Mouse (Mus musculus) splenic B cell, adult 2 months (primary cell): ENCODE results near the gene Slc25a22.

Experiments used
- DNase-seq: peaks from one replicate; pipeline ENCODE4 v3.0.0-alpha.2; 2011; ENCODE audit warnings: low read depth, low spot score
- H3K27me3 ChIP-seq: 2 replicates; pipeline ENCODE4 v1.6.1; 2012; ENCODE audit warnings: mild to moderate bottlenecking, low read length, moderate library complexity, mixed read lengths; ENCODE audit not compliant: control insufficient read depth, poor library complexity, insufficient read depth, severe bottlenecking
- H3K36me3 ChIP-seq: 2 replicates; pipeline ENCODE4 v1.6.1; 2012; ENCODE audit warnings: mild to moderate bottlenecking, low read length, moderate library complexity, mixed read lengths; ENCODE audit not compliant: control insufficient read depth, poor library complexity, insufficient read depth, severe bottlenecking

Slc25a22 gene

GRCm38 (mm10) chr7:141437178-141438120 lies at the start of gene Slc25a22:
Gene Slc25a22, minus strand, starts transcription at chr7:141437892.
- peak; percentile 81 for DNase-seq
- Histone ChIP-seq H3K27me3 (no peaks in the 10 kb centered on the region), H3K36me3 (peaks cover 1% of the 10 kb centered on the region)

- Histone ChIP-seq H3K36me3 (no peaks in the 10 kb centered on the region), H3K27me3 (no peaks in the 10 kb centered on the region)
- no peak for DNase-seq
Measured at GRCm38 (mm10) chr7:141487141-141487540, 49.4 kb upstream of the Slc25a22 start.

DNA sequence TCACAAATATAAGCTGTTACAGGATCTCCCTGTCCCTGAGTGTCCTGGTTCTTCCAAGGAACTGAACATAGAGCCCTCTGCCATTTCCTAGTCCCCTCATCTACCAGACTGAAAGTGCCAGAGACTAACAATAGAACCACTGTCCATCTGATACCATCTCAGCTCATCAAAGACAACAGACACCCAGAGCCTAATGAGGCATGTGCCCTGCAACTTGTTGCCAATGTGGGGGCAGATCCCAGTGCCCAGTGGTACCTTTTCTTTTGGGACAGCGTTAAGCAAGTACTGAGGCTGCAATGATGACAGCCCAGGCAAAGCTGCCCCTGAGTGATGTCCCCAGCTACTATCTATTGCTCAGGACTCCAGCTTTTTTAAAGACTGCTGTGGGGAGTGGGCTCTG lies 48.5 kb upstream of the Slc25a22 start:
- H3K27me3 ChIP-seq, result no peaks in the 10 kb centered on the region
- H3K36me3 ChIP-seq, result no peaks in the 10 kb centered on the region
- DNase-seq, result no peak

DNA sequence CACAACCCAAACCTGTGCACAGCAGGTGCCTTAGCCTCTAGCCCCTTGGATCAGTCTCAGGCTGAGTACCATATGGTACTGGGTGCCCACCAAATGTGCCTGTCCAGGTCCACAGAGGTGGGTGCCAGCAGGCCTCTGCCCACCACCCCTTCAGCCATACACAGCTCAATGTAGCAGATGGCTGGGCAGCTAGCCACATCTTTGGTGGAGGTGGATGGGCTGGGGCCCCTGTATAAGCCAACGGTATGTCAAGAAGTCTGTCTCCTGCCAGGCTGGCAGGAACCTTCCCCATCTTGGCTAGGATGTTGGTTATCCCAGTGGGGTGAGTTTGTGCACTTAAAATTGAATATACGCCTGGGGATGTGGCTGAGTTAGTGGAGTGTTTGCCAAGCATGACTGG lies 47.9 kb upstream of the Slc25a22 start:
- no peaks in the 10 kb centered on the region for H3K27me3 ChIP-seq
- no peaks in the 10 kb centered on the region for H3K36me3 ChIP-seq
- DNase-seq, result no peak

- H3K36me3 ChIP-seq, result no peaks in the 10 kb centered on the region
- H3K27me3 ChIP-seq, result no peaks in the 10 kb centered on the region
- no peak for DNase-seq
Measured at GRCm38 (mm10) chr7:141485186-141485585, 47.5 kb upstream of the Slc25a22 start.

GRCm38 (mm10) chr7:141484186-141485120 lies 46.8 kb upstream of the Slc25a22 start:
- no peak for DNase-seq
- no peaks in the 10 kb centered on the region for H3K27me3 ChIP-seq
- H3K36me3 ChIP-seq, result no peaks in the 10 kb centered on the region

DNA sequence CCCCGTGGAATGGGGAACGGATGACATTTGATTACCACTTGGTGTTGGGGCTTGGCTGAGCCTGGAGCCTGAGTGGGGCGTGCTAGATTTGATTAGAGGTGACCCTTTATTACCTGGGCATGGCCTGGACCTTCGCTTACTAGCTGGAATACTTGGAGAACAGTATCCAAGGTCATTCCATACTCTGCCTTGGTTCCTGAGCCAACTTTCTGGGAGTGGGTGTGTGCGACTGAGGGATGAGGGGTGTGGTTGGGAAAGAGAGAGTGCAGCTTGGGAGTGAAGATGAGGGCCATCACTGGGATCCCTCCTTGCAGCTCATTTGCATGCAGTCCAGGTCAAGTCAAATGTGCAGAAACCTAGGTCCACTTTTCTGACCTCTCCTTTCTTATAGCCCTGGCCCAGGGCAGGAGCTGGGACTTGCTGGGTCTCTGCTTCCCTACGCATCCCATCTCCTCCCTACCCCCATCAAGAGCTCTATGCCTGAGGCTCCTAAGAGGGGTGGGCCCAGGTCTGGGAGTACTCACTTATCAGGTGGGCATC lies 45.5 kb upstream of the Slc25a22 start:
- no peak for DNase-seq
- H3K36me3 ChIP-seq, result no peaks in the 10 kb centered on the region

GRCm38 (mm10) chr7:141482531-141483024 lies 44.9 kb upstream of the Slc25a22 start:
- DNase-seq, result no peak
- H3K27me3 ChIP-seq, result no peaks in the 10 kb centered on the region
- H3K36me3 ChIP-seq, result no peaks in the 10 kb centered on the region

More for the DNA sequence above, 45.5 kb upstream of the Slc25a22 start:
- H3K27me3 ChIP-seq, result no peaks in the 10 kb centered on the region

- no peaks in the 10 kb centered on the region for H3K36me3 ChIP-seq
- peak; percentile 68 for DNase-seq
- no peaks in the 10 kb centered on the region for H3K27me3 ChIP-seq
Measured at GRCm38 (mm10) chr7:141481498-141482401, 44.1 kb upstream of the Slc25a22 start.

DNA sequence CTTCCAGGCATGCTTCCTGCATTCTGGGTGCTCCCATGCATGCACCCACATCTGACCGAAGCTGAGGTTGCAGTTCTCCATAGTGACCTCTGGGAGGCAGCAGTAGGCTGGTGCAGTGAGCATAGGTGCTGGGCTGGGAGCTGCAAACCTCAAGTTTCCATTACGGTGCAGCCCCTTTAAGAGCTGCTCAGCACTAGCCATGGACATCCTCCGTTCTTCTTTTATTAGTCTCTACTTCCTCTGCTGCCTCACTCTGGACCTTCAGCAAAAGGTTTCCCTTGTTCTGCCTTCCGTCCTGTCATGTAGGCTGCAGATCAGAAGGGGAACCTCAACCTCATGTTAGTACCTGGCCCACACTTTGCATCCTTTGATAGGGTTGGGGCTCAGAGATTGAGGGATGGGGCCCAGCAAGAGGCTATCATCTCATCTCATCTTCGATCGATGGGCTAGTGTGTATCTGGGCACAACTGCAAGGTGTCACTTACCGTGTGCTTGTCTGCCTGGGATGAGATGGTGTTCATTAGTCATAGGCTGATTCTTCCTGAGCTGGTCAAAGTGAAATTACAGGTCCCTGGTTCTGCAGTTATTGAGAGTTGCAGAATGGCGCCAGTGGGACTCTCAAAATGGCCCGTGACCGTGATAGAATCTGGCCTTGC lies 43.3 kb upstream of the Slc25a22 start:
- no peaks in the 10 kb centered on the region for H3K36me3 ChIP-seq
- DNase-seq, result peak; percentile 95
- H3K27me3 ChIP-seq, result no peaks in the 10 kb centered on the region

DNA sequence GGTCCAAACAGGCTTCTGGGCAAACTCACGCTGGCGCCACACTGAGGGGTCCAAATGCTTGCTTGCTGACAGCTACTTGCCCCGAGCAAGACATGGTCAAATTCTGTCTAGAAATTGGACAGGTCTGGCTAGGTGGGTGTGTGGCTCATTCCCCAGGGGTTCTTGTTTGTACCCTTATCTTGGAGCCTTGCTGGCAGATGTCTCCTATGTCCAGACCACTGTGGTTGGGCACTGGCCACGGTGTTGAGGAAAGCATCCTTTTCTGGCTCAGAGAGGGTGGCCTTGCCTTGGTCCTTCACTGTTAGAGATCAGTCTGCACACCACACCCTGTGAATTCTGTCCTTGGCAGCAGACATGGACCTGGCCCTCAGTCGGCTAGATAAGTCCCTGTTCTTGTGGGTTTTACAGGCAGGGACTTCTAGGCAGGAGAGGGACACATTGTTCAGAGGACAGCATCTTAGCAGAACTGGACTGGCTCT lies 40.6 kb upstream of the Slc25a22 start:
- no peaks in the 10 kb centered on the region for H3K36me3 ChIP-seq
- DNase-seq, result no peak
- H3K27me3 ChIP-seq, result no peaks in the 10 kb centered on the region

DNA sequence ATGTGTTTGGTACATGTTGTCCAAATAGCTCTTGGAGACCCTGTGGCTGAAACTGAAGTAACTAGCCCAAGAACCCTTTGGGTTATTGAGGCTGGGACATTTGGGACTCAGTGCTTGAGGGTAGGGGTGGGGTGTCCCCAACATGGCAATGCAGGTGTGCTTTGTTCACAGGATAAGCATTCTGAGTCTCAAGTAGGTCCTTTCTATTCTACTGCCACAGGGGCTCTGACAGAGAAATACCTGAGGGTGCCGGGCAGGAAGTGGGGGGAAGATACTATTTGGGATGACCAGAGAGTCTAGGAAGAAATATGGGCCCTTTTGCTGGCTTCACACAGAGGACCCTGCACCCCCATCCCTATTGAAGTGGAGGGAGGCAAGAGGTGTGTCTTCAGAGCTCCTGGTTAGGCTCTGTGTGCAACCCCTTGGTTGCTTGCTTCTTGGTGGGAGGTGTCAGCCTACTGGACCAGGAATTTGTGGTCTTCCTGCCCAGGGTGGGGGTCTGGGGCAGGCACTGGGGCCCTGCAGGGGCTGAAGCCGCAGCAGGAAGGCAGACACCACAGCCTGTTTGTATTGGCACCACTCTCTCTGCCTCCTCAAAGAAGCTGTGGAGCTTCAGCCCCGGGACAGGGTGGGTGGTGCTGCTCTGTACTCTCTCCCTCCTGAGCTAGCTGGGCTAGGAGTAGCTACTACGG lies 40.0 kb upstream of the Slc25a22 start:
- Histone ChIP-seq H3K27me3 (no peaks in the 10 kb centered on the region), H3K36me3 (no peaks in the 10 kb centered on the region)
- DNase-seq, result no peak

- DNase-seq, result no peak
- Histone ChIP-seq H3K36me3 (no peaks in the 10 kb centered on the region), H3K27me3 (no peaks in the 10 kb centered on the region)
Measured at GRCm38 (mm10) chr7:141476981-141477370, 39.3 kb upstream of the Slc25a22 start.
